Mouse (Mus musculus) heart, adult 9 months (tissue): ENCODE data around the gene Ctsw.

Source experiments
- DNase-seq, 2 experiments: peaks; one replicate each; pipeline ENCODE4 v3.0.0; 2022; ENCODE audit warnings: low spot score in 2 of 2

The Ctsw gene

GRCm38 (mm10) chr19:5463791-5464562, 4.3 kb downstream of the Ctsw start:
- peak in 1 of 2 experiments; percentile 42 for DNase-seq

- DNase-seq, result no peak
These were observed 5.1 kb downstream of the Ctsw start for GRCm38 (mm10) chr19:5463212-5463611.

GRCm38 (mm10) chr19:5461411-5461810, 6.9 kb downstream of the Ctsw start:
- DNase-seq, result no peak

- peak; percentile 87 to 88 for DNase-seq
These were observed 7.8 kb downstream of the Ctsw start, which contains the start of gene Fibp for GRCm38 (mm10) chr19:5460465-5460911. Gene Fibp, plus strand, starts transcription at chr19:5460615.

GRCm38 (mm10) chr19:5459896-5460295, 8.4 kb downstream of the Ctsw start:
- no peak for DNase-seq

- DNase-seq, result no peak
These were observed 9.3 kb downstream of the Ctsw start for GRCm38 (mm10) chr19:5459019-5459418.

GRCm38 (mm10) chr19:5457746-5458442, 10.4 kb downstream of the Ctsw start, which contains the start of gene Ccdc85b:
Gene Ccdc85b, minus strand, starts transcription at chr19:5457894.
- DNase-seq, result no peak

GRCm38 (mm10) chr19:5456922-5457745, 11.2 kb downstream of the Ctsw start:
- DNase-seq, result peak; percentile 97 to 98

GRCm38 (mm10) chr19:5456241-5456921, 11.9 kb downstream of the Ctsw start:
- DNase-seq, result peak; percentile 62 to 80

- DNase-seq, result no peak
These were observed 12.7 kb downstream of the Ctsw start for GRCm38 (mm10) chr19:5455568-5455967.

GRCm38 (mm10) chr19:5455037-5455436, 13.3 kb downstream of the Ctsw start:
- DNase-seq, result no peak

- no peak for DNase-seq
These were observed 16.5 kb downstream of the Ctsw start for GRCm38 (mm10) chr19:5451766-5452165.

GRCm38 (mm10) chr19:5449673-5450072, 18.6 kb downstream of the Ctsw start:
- no peak for DNase-seq

GRCm38 (mm10) chr19:5448354-5449150, 19.8 kb downstream of the Ctsw start:
- DNase-seq, result no peak

GRCm38 (mm10) chr19:5447515-5448353, 20.6 kb downstream of the Ctsw start, which contains the start of gene Fosl1:
Gene Fosl1, plus strand, starts transcription at chr19:5447547.
- DNase-seq, result peak; percentile 59 to 63

- DNase-seq, result no peak
These were observed 22.6 kb downstream of the Ctsw start for GRCm38 (mm10) chr19:5445747-5446146.

- DNase-seq, result no peak
These were observed 23.4 kb downstream of the Ctsw start for GRCm38 (mm10) chr19:5444954-5445353.

GRCm38 (mm10) chr19:5444371-5444908, 23.9 kb downstream of the Ctsw start:
- DNase-seq, result no peak

- DNase-seq, result no peak
These were observed 34.4 kb downstream of the Ctsw start for GRCm38 (mm10) chr19:5433951-5434350.
